Mouse (Mus musculus): ENCODE measurements around the gene Usp8. TPM values are rescaled to one million over a fixed set of nuclear protein-coding genes. Genes with fewer than 3 reads are reported as not detected.

The Usp8 gene
- polyA plus RNA-seq, 1 experiment from 2014 or later, result 41.7 TPM

DNA sequence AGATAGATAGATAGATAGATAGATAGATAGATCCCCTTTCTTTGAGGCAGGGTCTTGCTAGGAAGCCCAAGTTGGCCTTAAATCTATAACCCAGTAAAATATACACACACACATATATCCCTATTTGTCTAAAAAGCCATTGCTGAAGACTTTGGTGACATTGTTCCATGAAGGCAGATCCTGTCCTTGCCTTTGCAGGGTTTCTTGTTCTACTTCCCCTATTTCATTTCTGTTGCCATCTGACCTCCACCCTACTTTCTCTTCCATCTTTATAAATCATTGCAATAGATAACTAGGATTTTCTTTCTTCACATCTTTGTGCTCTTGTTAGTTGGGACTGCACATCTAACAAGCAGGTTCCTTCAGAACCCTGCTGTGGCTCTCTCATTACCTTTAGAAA is 5.8 kb downstream of the Usp8 start:
- Histone ChIP-seq H3K36me3 (ENCODE audit: control insufficient read depth, insufficient read depth, low read length) (no peaks in the 10 kb centered on the region), H3K4me3 (ENCODE audit: low read length) (no peak overlapping the region), H3K27me3 (ENCODE audit: control insufficient read depth, insufficient read depth, low read length) (no peaks in the 10 kb centered on the region), H3K4me2 (replicated peaks; ENCODE audit: low read depth, low read length) (no peak overlapping the region), H3K9ac (ENCODE audit: low read depth, low read length) (no peak overlapping the region), H3K4me1 (ENCODE audit: control insufficient read depth, insufficient read depth, low read length) (peaks cover 7% of the 10 kb centered on the region), H3K9me3 (ENCODE audit: control insufficient read depth, low read length) (no peaks in the 10 kb centered on the region), H3K27ac (ENCODE audit: low read depth, low read length) (no peak overlapping the region)
- ATAC-seq (ENCODE audit: low FRiP score, low TSS enrichment), result no peak

DNA sequence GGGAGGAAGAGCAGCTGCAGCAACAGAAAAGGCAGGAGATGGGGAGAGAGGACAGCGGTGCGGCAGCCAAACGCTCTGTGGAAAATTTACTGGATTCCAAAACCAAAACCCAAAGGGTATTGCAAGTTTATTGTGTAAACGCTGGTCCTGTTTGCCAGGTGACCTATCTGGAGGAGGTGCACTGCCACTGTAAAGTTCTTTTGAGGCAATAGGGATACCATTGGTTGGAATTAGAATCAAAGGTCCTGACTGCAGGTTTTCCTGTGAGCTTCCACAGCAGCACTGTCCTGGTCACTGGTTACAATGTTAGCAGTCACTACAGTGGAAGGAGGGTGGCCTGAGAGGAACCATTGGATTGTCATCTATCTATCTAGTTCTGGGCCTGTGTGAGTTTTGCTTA is 22.1 kb downstream of the Usp8 start:
- ATAC-seq (ENCODE audit: low FRiP score, low TSS enrichment), result no peak
- Histone ChIP-seq H3K4me1 (ENCODE audit: control insufficient read depth, insufficient read depth, low read length) (no peaks in the 10 kb centered on the region), H3K36me3 (ENCODE audit: control insufficient read depth, insufficient read depth, low read length) (peaks cover 49% of the 10 kb centered on the region), H3K9ac (ENCODE audit: low read depth, low read length) (no peak overlapping the region), H3K4me2 (replicated peaks; ENCODE audit: low read depth, low read length) (no peak overlapping the region), H3K9me3 (ENCODE audit: control insufficient read depth, low read length) (no peaks in the 10 kb centered on the region), H3K27me3 (ENCODE audit: control insufficient read depth, insufficient read depth, low read length) (no peaks in the 10 kb centered on the region), H3K4me3 (ENCODE audit: low read length) (no peak overlapping the region), H3K27ac (ENCODE audit: low read depth, low read length) (no peak overlapping the region)
- 98% methylated on average over 4 of the region's 4 CpGs for WGBS

DNA sequence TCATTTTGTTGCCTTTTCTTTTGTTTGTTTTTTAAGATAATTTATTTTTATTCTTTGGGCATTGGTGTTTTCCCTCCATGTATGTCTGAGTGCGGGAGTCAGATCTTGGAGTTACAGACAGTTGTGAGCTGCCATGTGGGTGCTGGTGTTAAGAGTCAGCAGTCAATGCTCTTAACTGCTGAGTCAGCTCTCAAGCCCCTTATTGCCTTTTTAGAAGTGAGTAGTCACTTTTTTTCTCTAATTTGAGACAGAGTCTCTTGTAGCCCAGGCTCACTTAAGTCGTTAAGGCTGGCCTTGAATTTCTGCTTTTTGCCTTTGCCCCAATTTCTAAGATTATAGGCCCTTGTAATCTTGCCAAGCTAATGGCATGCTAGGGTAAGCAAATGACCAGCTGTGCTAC is 23.4 kb downstream of the Usp8 start:
- Histone ChIP-seq H3K36me3 (ENCODE audit: control insufficient read depth, insufficient read depth, low read length) (peaks cover 58% of the 10 kb centered on the region), H3K4me2 (replicated peaks; ENCODE audit: low read depth, low read length) (no peak overlapping the region), H3K9me3 (ENCODE audit: control insufficient read depth, low read length) (no peaks in the 10 kb centered on the region), H3K27me3 (ENCODE audit: control insufficient read depth, insufficient read depth, low read length) (no peaks in the 10 kb centered on the region), H3K4me3 (ENCODE audit: low read length) (no peak overlapping the region), H3K4me1 (ENCODE audit: control insufficient read depth, insufficient read depth, low read length) (no peaks in the 10 kb centered on the region), H3K9ac (ENCODE audit: low read depth, low read length) (no peak overlapping the region), H3K27ac (ENCODE audit: low read depth, low read length) (no peak overlapping the region)
- ATAC-seq (ENCODE audit: low FRiP score, low TSS enrichment), result no peak
- WGBS, result 86% methylated on average over 2 of the region's 2 CpGs

DNA sequence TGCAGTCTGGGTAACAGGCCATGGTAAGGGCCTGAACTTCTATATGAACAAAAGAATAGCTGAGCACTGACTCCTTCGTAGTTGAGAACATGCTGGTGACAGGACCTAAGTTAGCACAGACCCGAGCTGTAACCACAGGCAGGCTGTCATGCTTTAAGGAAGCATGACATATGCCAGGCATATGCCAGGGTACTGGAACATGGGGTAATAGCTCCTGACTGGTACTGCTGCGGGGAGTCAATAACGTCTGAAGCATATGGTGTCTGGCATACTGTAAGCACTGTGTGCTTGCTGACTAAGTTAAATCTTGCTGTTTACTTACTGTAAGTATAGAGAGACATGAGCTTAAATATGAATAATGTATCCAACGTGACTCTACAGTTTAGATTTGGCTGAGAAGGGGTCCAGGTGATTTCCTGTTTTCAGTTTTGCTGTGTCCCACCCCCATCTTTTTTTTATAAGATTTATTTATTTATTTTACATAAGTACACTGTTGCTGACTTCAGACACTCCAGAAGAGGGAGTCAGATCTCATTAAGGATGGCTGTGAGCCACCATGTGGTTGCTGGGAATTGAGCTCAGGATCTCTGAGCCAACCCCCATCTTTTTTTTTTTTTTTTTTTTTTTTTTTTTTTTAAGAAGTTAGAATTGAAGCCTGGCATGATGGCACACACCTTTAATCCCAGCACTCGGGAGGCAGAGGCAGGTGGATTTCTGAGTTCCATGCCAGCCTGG is 28.4 kb downstream of the Usp8 start:
- no peak overlapping the region for H3K4me3 ChIP-seq (ENCODE audit: low read length)
- no peak overlapping the region for H3K4me2 ChIP-seq (replicated peaks; ENCODE audit: low read depth, low read length)
- H3K27me3 ChIP-seq (ENCODE audit: control insufficient read depth, insufficient read depth, low read length), result no peaks in the 10 kb centered on the region
- 92% methylated on average over 6 of the region's 6 CpGs for WGBS
- no peak overlapping the region for H3K9ac ChIP-seq (ENCODE audit: low read depth, low read length)
- H3K9me3 ChIP-seq (ENCODE audit: control insufficient read depth, low read length), result no peaks in the 10 kb centered on the region
- H3K36me3 ChIP-seq (ENCODE audit: control insufficient read depth, insufficient read depth, low read length), result peaks cover 70% of the 10 kb centered on the region
- H3K4me1 ChIP-seq (ENCODE audit: control insufficient read depth, insufficient read depth, low read length), result no peaks in the 10 kb centered on the region
- H3K27ac ChIP-seq (ENCODE audit: low read depth, low read length), result no peak overlapping the region
- no peak for ATAC-seq (ENCODE audit: low FRiP score, low TSS enrichment)

GRCm38 (mm10) chr2:126740314-126740713 is 33.2 kb downstream of the Usp8 start:
- no peak overlapping the region for H3K9ac ChIP-seq (ENCODE audit: low read depth, low read length)
- no peaks in the 10 kb centered on the region for H3K27me3 ChIP-seq (ENCODE audit: control insufficient read depth, insufficient read depth, low read length)
- no peak overlapping the region for H3K27ac ChIP-seq (ENCODE audit: low read depth, low read length)
- 88% methylated on average over 2 of the region's 2 CpGs for WGBS
- H3K36me3 ChIP-seq (ENCODE audit: control insufficient read depth, insufficient read depth, low read length), result peaks cover 66% of the 10 kb centered on the region
- no peak overlapping the region for H3K4me2 ChIP-seq (replicated peaks; ENCODE audit: low read depth, low read length)
- H3K4me3 ChIP-seq (ENCODE audit: low read length), result no peak overlapping the region
- H3K9me3 ChIP-seq (ENCODE audit: control insufficient read depth, low read length), result no peaks in the 10 kb centered on the region
- ATAC-seq (ENCODE audit: low FRiP score, low TSS enrichment), result no peak
- H3K4me1 ChIP-seq (ENCODE audit: control insufficient read depth, insufficient read depth, low read length), result no peaks in the 10 kb centered on the region

DNA sequence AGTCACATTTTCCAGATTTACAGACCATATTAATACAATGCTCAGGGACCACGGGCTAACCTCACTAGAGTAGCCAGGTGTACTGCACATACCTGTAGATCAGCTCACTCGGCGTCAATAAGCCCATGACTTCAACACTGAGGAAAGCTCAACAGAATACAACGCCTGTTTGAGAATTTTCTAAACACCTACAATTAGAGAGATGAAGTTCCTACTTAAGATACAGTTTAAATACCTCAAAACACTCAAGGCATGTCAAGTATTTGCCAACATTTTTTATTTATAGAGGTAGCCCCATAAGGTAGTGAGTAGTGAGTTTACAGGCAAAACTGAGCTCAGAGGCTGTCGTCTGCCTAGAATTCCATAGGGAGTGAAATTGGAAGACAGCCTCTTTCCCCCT is 36.3 kb downstream of the Usp8 start:
- WGBS, result 91% methylated on average over 5 of the region's 5 CpGs
- H3K9me3 ChIP-seq (ENCODE audit: control insufficient read depth, low read length), result no peaks in the 10 kb centered on the region
- peaks cover 64% of the 10 kb centered on the region for H3K36me3 ChIP-seq (ENCODE audit: control insufficient read depth, insufficient read depth, low read length)

DNA sequence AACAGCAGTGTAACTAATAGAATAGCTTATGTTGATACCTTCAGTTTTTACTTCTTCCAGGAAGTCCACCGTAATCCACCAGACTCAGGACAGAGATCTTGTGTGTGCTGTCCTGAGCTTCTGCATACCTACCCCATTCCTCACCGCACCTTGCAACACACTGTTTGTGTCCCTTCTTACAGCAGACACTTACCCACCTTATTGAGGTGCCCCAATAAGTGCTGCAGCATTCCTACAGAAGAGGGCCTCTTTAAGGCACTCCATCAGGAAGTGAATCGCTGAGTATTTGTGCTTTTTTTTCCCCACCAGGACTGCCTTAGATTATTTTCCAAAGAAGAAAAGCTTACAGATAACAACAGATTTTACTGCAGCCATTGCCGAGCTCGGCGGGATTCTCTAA is 48.5 kb downstream of the Usp8 start:
- Histone ChIP-seq H3K4me1 (ENCODE audit: control insufficient read depth, insufficient read depth, low read length) (no peaks in the 10 kb centered on the region), H3K9me3 (ENCODE audit: control insufficient read depth, low read length) (no peaks in the 10 kb centered on the region), H3K9ac (ENCODE audit: low read depth, low read length) (no peak overlapping the region), H3K27me3 (ENCODE audit: control insufficient read depth, insufficient read depth, low read length) (no peaks in the 10 kb centered on the region), H3K4me3 (ENCODE audit: low read length) (no peak overlapping the region), H3K27ac (ENCODE audit: low read depth, low read length) (no peak overlapping the region), H3K4me2 (replicated peaks; ENCODE audit: low read depth, low read length) (no peak overlapping the region), H3K36me3 (ENCODE audit: control insufficient read depth, insufficient read depth, low read length) (peaks cover 91% of the 10 kb centered on the region)
- WGBS, result 92% methylated on average over 6 of the region's 6 CpGs
- no peak for ATAC-seq (ENCODE audit: low FRiP score, low TSS enrichment)

More for the DNA sequence above, 36.3 kb downstream of the Usp8 start:
- H3K4me2 ChIP-seq (replicated peaks; ENCODE audit: low read depth, low read length), result no peak overlapping the region
- no peaks in the 10 kb centered on the region for H3K4me1 ChIP-seq (ENCODE audit: control insufficient read depth, insufficient read depth, low read length)
- H3K27ac ChIP-seq (ENCODE audit: low read depth, low read length), result no peak overlapping the region
- no peak overlapping the region for H3K9ac ChIP-seq (ENCODE audit: low read depth, low read length)
- H3K27me3 ChIP-seq (ENCODE audit: control insufficient read depth, insufficient read depth, low read length), result no peaks in the 10 kb centered on the region
- no peak for ATAC-seq (ENCODE audit: low FRiP score, low TSS enrichment)
- H3K4me3 ChIP-seq (ENCODE audit: low read length), result no peak overlapping the region

- Histone ChIP-seq H3K27ac (ENCODE audit: low read depth, low read length) (no peak overlapping the region), H3K4me3 (ENCODE audit: low read length) (no peak overlapping the region), H3K36me3 (ENCODE audit: control insufficient read depth, insufficient read depth, low read length) (peaks cover 84% of the 10 kb centered on the region), H3K27me3 (ENCODE audit: control insufficient read depth, insufficient read depth, low read length) (no peaks in the 10 kb centered on the region), H3K9me3 (ENCODE audit: control insufficient read depth, low read length) (no peaks in the 10 kb centered on the region), H3K9ac (ENCODE audit: low read depth, low read length) (no peak overlapping the region), H3K4me1 (ENCODE audit: control insufficient read depth, insufficient read depth, low read length) (no peaks in the 10 kb centered on the region), H3K4me2 (replicated peaks; ENCODE audit: low read depth, low read length) (no peak overlapping the region)
- WGBS, result 92% methylated on average over 7 of the region's 7 CpGs
- no peak for ATAC-seq (ENCODE audit: low FRiP score, low TSS enrichment)
Observed at GRCm38 (mm10) chr2:126759351-126759750, 52.2 kb downstream of the Usp8 start.

DNA sequence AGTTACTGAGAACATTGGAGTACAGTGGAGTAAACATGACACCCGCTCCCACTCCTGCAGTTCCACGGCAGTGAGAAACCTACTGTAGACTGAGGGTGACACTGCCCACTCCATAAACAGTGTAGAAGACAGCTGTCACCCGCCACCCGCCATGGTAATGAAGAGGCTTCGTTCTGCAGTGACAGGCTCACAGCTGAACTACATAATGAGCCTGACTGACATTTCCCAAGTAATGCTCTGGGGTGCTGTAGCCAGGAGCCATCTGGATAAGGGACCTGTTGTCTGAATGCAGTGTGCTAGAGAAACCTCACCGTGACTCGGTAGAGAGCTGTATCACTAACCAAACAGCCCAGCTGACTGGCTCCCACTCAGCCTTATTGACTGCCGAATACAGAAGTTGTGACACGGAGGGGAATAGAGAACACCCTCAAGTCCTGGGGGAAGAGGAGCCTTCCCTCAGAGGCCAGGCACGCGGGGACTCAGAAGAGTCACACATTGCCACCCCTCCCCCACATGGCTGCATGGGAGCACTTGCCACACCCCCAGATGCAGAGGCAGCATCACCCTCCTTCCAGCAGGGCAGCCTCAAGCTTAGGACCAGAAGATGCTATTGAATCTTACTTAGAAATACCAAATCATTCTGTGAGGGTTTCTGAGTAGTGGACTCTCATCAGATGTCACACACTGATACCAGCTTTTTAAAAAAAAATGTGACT is 58.9 kb downstream of the Usp8 start:
- H3K36me3 ChIP-seq (ENCODE audit: control insufficient read depth, insufficient read depth, low read length), result peaks cover 19% of the 10 kb centered on the region
- H3K9me3 ChIP-seq (ENCODE audit: control insufficient read depth, low read length), result no peaks in the 10 kb centered on the region
- 42% methylated on average over 11 of the region's 11 CpGs for WGBS
- H3K4me2 ChIP-seq (replicated peaks; ENCODE audit: low read depth, low read length), result no peak overlapping the region
- 0 out of 2 replicates have a peak, but pooled peaks have one; percentile 39 for ATAC-seq (ENCODE audit: low FRiP score, low TSS enrichment)
- H3K27ac ChIP-seq (ENCODE audit: low read depth, low read length), result no peak overlapping the region
- H3K27me3 ChIP-seq (ENCODE audit: control insufficient read depth, insufficient read depth, low read length), result no peaks in the 10 kb centered on the region
- no peak overlapping the region for H3K4me3 ChIP-seq (ENCODE audit: low read length)
- no peaks in the 10 kb centered on the region for H3K4me1 ChIP-seq (ENCODE audit: control insufficient read depth, insufficient read depth, low read length)
- H3K9ac ChIP-seq (ENCODE audit: low read depth, low read length), result no peak overlapping the region
